Mouse (Mus musculus) telencephalon, adult 2 months (tissue): ENCODE measurements around the gene Igsf8.
"Not testable (repeated sequence)": the region's sequence is repeated elsewhere in the genome, so short reads cannot be mapped to it uniquely, and the experiment has no call there.

ENCODE experiments used
- DNase-seq: peaks from one replicate; pipeline ENCODE4 v3.0.0-alpha.2; 2011; ENCODE audit warnings: low read depth, low spot score

The Igsf8 gene

DNA sequence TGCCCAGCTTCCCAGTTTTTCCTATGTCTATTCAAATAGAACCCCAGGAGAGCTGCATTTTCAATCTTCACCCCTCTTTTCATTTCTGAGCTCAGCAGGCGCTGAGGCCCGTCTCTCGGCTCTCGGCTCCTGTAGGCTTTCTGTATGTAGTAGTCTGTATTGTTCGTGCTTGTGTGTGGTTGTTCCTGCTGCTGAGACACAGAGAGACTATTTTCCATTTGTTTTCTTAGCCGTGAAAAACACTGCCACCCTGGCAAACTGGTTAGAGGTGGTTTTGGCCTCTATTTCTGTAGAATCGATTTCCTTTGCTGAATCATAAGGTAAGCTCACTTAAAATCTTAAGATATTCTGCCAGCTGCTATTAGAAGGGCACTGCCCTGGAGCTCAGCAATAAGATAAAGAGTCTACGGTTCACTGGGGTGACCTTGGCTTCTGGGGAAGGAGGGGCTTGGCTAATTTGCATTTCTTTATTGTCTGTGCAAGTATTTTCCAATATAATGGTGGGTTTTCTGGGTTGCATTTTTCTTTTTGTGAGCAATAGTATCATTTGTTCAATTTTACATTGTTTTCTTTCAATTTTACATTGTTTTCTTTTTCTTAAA lies at the start of gene Igsf8:
Gene Igsf8 (plus strand): TSS at position 165 of the 602 bp plus-strand sequence.
- DNase-seq, result no peak

DNA sequence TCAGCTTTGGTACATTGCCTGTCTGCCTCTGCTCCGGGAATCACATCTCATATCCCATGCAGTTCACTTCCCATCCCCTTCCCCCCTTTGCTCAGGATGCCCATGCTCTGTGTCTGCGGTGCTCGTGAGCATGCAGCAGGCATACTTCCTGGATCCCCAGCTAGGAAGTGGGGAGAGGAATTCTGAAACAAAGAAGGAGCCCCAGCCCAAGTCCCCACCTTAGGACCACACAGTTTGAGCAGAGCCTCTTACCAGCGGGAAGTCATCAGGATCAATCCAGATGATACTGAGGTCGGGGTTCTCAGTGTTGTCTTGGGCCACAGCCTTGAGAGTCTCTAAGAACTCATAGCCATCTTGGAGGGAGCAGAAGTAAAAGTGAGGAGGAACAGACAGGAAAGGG lies 48.7 kb upstream of the Igsf8 start:
- no peak for DNase-seq

DNA sequence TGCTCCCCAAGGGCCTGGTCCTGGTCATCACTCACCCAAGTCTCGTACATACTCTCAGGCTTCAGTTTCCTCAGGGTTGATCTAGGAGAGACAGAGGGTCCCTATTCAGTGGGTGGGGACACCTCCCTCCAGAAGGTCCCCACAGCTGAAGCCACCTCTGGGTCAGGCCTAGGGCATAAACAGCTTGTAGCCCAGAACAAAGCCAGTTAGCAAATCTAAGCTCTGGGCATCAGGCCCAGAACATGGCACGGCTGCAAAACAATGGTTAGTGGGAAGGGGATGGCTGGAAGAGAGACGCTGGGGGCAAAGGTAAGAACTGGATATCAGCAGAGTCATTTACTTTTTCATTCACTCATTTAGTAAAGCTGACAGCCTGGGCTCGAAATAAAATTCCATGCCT lies 47.7 kb upstream of the Igsf8 start:
- no peak for DNase-seq

DNA sequence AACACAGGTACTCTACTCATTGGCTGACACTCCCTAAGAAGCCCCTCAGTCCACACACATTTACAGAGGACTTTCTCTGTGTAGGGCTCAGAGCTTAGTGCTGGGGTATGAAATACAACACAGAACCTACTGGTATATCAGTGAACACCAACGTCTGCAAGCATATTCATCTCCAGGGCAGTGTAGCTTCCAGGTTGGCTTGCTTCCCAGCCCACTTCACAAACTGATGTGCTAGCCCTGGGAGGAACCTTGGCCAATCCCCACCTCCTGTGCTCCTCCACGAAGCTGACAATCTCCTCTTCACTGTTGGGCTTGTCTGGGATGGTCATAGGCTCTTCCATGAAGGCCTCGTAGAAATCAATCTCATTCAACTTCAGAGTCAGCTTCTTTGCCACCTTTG lies 46.7 kb upstream of the Igsf8 start:
- DNase-seq, result no peak

- peak; percentile 88 for DNase-seq
These were observed 44.3 kb upstream of the Igsf8 start for GRCm38 (mm10) chr1:172217148-172217547.

GRCm38 (mm10) chr1:172218164-172218910 lies 43.1 kb upstream of the Igsf8 start:
- DNase-seq, result no peak

- no peak for DNase-seq
These were observed 41.7 kb upstream of the Igsf8 start, which contains the start of gene Casq1 for GRCm38 (mm10) chr1:172219451-172220406. TSS of gene Casq1 (minus strand) at chr1:172219868.

DNA sequence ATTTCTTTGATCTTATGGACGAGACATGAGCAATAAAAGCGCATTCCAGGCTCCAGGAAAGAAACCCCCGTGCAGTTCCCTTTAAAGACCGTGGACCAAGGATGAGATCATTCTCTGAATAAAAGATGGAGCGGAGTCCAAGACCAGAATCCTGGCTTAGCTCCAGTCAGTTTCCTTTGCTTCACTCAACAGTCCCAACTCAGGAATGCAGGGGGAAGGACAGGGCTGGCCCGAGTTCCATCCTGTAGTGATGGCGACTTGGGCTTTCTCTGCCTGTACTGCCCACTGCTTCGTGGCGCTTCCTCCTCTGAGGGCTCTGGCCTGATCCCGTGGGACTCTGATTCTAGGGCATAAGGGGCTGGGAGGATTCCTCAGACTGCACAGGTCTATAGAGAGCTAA lies 41.0 kb upstream of the Igsf8 start:
- DNase-seq, result no peak

- no peak for DNase-seq
These were observed 40.0 kb upstream of the Igsf8 start for GRCm38 (mm10) chr1:172221297-172222063.

GRCm38 (mm10) chr1:172228209-172228608 lies 33.2 kb upstream of the Igsf8 start:
- DNase-seq, result no peak

- no peak for DNase-seq
These were observed 32.2 kb upstream of the Igsf8 start for GRCm38 (mm10) chr1:172229215-172229614.

- no peak for DNase-seq
These were observed 20.3 kb upstream of the Igsf8 start for GRCm38 (mm10) chr1:172240945-172241708.

DNA sequence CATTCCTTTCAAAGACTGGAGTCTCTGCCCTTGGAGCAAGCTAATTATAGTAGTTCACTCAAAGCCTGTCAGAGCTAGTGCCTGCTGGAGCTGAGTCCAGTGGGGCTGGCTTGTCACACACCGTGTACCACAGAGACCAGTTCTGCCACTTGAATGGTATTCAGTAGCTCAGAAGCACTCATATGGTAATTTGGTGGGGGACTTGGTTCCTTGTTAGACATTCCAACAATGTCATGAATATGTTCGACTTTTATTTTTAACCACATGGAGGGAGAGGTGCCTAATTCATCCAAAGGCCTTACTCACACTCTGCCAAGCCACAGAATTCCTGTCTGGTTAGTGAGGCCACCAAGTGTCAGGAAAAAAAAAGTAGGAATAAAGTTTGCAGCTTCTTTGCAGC lies 19.0 kb upstream of the Igsf8 start:
- no peak for DNase-seq

- no peak for DNase-seq
These were observed 17.8 kb upstream of the Igsf8 start for GRCm38 (mm10) chr1:172243547-172244205.

- not testable (repeated sequence) for DNase-seq
These were observed 16.8 kb upstream of the Igsf8 start for GRCm38 (mm10) chr1:172244645-172245044.

DNA sequence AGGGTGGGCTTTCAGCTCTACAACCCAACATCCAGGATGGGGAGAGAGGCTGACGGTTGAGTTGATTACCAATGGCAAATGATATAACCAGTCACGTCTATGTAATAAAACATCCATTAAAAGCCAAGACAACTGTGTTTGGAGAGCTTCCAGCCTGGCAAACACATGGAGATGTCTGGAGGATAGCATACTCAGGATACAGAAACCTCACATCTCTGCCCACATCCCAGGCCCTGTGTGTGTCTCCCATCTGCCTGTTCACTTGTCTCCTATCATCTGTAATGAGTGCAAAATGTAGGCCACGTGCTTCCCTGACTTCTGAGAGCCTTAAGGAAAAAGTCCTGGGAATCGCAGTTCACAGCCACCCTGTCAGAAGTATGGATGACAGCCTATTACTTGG lies 14.2 kb upstream of the Igsf8 start:
- DNase-seq, result peak; percentile 32

GRCm38 (mm10) chr1:172247679-172248078 lies 13.8 kb upstream of the Igsf8 start:
- DNase-seq, result no peak

DNA sequence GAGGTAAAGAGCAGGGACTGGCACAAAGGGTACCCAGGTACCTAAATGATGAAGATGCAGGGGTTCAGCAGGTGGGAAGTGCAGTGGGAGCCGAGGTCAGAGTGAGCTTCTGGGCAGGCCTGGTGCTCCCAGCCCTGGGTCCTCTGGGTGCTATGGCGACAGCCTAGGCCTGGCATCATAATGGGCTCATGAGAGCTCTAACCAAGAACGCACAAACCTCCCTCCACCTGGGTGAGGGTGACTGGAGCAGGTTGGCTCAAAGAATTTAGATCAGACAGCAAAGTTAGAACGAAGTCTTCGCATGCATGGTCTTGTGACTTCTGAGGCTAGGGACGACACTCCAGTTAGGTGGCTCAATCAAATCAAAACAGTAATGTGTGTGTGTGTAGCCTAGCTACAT lies 3.1 kb upstream of the Igsf8 start, which contains the start of gene Atp1a4:
Gene Atp1a4 (minus strand): TSS at position 101 of the 400 bp plus-strand sequence.
- DNase-seq, result no peak

DNA sequence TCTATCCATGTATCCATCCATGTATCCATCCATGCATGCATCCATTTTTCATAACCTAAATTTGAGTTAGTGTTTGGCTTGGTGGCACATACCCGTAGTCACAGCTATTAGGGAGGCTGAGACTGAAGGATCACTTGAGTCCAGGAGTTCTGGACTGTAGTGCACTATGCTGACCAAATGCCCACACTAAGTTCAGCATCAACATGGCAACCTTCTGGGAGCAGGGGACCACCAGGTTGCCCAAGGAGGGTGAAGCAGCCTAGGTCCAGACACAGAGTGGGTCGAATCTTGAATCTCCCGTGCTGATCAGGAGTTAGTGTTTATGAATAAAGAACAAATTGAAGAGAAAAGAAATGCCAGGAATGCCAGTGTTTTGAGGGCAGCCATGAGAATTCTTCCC lies 9.8 kb downstream of the Igsf8 start:
- DNase-seq, result no peak

- DNase-seq, result no peak
These were observed 10.3 kb downstream of the Igsf8 start for GRCm38 (mm10) chr1:172271765-172272164.
